Mouse (Mus musculus) embryonic fibroblast, embryonic 13.5 days (primary cell): ENCODE measurements around the gene Krt25.

Experiments
- CTCF ChIP-seq: IDR thresholded peaks from 2 replicates; pipeline ENCODE4 v1.5.1; 2011; ENCODE audit warnings: mild to moderate bottlenecking, control low read depth, low read length, moderate library complexity, borderline replicate concordance; ENCODE audit not compliant: insufficient read depth
- POLR2A ChIP-seq: IDR thresholded peaks from 2 replicates; pipeline ENCODE4 v1.6.1; 2011; ENCODE audit warnings: low read depth, mild to moderate bottlenecking, control low read depth, low read length, moderate library complexity

GRCm38 (mm10) chr11:99284011-99284410 is 38.7 kb downstream of the Krt25 start:
- TF ChIP-seq POLR2A (no peak), CTCF (no peak)
